Mouse (Mus musculus) kidney, adult 2 months (tissue): ENCODE measurements around the gene Olfr1126.

Source experiments
- CTCF ChIP-seq: fragments of 200-500 bp; conservative IDR thresholded peaks from 2 replicates; pipeline ENCODE4 v1.5.1; 2011; ENCODE audit warnings: low read depth, mild to moderate bottlenecking, control low read depth, low read length, moderate library complexity, mixed read lengths; ENCODE audit not compliant: insufficient read depth, insufficient read length
- POLR2A ChIP-seq: fragments of 200-500 bp; IDR thresholded peaks from one replicate; pipeline ENCODE4 v1.6.1; 2011; ENCODE audit warnings: low read depth, low read length, control low read depth

DNA sequence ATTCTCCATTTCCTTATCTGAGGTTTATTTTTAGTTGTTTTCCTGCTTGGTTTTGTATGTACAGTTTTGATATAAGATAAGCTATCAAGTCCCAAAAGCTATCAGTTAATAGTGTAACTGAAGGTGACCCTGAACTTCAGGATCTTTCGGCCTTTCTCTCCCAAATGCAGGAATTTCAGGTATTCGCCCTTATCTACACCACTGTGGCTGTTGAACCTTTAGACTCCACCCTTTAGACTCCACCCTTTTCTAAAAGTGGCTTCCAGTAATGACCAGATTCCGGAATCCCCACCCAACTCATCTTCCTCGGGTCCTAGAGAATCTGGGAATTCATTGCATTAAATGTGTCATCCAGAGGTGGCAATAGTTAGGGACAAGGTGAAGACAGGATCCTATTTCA, 27.4 kb downstream of the Olfr1126 start:
- TF ChIP-seq CTCF (no peak), POLR2A (no peak)
